Mouse (Mus musculus): ENCODE results near the gene Rmnd1.

- no peak for TF ChIP-seq CTCF (IDR thresholded peaks at IDR 0.05; ENCODE audit: low read depth)
- no peak for TF ChIP-seq EP300 (IDR thresholded peaks at IDR 0.05; ENCODE audit: low read depth)
These were observed 51.4 kb downstream of the Rmnd1 start for GRCm38 (mm10) chr10:4380748-4381147.
